Mouse (Mus musculus): Measurements from ENCODE around the gene F11r.
A peak's percentile ranks its signal among the peaks of the same experiment; 100 is the strongest.

F11r gene

DNA sequence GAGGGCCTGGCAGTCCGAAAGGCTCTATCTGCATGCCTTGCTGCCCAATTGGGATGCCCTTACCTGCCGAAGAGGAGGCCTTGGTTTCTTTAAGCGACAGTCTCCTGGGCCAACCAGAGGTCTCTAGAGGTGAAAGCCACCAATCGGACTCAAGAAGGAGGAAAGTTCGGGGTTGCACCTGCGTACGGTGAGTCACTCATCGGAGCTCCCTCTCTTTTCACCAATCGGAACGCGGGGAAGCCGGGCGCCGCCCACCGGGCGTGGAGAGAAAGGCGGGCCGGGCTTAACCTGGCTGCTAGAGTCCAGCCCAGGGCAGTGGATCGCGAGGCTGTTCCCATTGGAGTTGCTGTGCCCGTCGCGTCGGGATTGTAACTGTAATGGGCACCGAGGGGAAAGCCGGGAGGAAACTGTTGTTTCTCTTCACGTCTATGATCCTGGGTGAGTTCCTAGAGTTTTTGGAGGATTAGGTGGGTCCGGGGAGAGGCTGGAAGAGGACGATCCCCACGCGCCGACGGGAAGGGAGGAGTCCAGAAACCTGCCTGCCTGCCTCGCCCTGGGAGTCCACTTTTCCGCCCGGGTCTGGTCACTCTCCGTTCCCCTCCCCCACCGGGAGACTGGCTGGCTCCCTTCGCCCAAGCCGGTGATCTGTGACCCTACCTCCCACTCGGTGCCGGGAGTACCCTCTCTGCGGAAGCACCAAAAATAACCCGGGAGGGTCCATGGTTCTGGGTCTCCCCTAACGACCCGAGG is at the start of gene F11r:
TSS of gene F11r (plus strand) at position 272 of the 750 bp plus-strand sequence.
- peak; percentile 80 for DNase-seq (ENCODE audit: low spot score)

GRCm38 (mm10) chr1:171388376-171389102 is 48.8 kb upstream of the F11r start, which contains the start of gene Arhgap30:
TSS of gene Arhgap30 (plus strand) at chr1:171388954.
- DNase-seq (ENCODE audit: low spot score): no peak

DNA sequence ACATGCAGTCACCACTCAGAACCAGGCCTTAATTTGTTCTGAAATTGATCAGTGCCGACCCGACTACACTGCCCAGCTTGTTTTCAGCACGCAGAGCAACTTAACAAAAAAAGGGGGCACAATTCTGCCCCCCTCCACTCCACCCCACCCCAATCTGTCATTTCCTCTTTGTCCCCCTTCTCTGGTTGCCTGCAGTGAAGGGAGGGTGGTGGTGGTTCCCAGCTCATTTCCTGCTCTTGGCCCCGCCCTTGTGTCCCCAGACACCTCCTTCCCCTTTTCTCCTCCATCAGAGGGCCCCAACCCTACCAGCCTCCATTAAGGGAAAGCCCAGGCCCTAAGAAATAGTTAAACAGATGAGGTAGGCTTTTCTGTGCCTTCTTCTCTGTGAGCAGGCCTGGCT is 47.2 kb upstream of the F11r start:
- DNase-seq (ENCODE audit: low spot score): no peak

DNA sequence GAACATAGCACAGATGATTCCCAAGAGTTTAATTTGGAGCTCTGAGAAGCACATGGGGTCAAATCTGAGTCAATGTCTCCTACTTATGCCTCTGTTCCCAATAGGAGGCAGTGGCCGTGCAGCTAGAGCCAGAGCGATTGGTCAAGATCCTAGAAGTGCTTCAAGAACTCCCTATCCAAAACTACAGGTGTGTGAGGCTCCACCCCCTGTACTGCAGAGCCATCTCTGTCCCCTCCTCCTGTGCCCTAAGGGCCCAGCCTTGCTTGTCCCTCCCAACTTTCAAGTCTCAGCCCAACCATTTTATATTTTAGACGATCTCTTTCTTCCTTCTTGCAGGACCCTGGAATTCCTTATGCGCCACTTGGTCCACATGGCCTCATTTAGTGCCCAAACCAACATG is 35.5 kb upstream of the F11r start:
- no peak for DNase-seq (ENCODE audit: low spot score)

DNA sequence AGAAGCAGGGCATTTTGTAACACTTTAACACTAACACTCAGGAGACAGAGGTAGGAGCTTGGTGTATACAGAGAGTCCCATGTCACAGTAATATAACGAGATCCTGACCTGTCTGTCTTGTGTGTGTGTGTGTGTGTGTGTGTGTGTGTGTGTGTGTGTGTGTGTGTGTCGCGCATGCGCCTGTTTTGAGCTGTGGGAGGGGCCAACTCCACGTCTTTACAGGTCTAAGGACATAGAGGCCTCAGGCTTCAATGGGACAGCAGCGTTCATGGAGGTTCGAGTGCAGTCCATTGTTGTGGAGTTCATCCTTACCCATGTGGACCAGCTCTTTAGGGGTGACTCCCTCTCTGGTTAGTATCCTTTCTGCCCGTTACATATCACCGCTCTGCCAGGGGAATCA is 34.3 kb upstream of the F11r start:
- DNase-seq (ENCODE audit: low spot score): no peak

DNA sequence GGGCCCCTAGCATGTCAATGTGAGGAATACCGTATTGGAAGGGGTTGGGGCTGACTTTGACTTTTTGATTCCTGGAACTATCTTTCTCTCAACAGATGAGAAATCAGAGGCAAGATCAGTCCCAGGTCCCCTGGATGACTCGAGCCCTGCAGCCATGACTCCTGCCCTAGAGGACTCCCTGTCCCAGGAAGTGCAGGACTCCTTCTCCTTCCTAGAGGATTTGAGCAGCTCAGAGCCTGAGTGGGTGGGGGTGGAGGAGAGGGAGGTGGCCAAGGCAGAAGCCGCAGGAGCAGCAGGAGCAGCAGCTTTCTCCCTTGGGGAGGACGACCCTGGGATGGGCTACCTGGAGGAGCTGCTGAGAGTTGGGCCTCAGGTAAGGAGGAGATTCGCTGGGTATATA is 30.1 kb upstream of the F11r start:
- no peak for DNase-seq (ENCODE audit: low spot score)

DNA sequence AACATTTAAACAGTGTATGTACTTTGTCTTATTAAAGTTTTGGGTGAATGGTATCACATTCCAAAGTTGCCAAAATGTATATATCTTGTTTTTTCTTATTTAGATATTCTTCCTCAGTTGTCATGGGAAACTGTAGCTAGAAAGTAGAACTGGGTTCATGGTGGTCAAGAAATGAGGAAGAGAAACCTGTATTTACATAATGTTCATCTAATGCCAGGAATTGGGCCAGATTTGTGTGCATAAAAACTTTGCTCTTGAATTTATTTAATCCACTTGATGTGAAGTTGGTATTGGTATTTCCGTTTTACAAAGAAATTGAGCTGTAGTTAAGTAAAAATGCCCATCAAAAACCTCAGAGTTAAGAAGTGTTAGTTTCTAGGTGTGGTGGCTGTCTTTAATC is 27.1 kb upstream of the F11r start:
- no peak for DNase-seq (ENCODE audit: low spot score)

DNA sequence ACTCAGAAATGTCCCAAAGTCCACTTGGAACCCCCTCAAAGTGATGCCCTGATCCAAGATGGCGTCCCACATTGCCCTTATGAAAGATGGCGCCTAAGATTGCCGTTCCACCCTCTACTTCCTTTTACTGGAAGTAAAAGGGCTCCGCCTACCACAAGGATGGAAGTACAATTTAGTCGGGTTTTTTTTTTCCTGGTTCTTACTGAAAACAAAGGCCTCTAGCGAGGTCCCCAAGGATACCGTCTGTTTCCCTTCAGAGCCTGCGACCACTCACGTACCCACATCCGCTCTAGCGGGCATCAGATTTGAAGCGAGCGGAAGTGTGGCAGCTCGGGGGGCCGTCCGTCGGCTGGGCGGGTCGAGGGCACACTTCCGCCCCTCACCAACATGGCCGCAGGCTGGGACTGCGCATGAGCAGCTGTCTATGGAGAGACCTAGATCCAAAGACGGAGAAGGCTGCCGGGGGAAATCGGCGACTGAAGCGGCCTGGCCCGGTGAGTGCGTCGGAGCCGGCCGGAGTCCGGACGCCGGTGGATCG is 26.3 kb upstream of the F11r start, which contains the start of gene Usf1:
TSS of gene Usf1 (plus strand) at position 367 of the 538 bp plus-strand sequence.
- peak; percentile 85 for DNase-seq (ENCODE audit: low spot score)

- DNase-seq (ENCODE audit: low spot score): no peak
Observed at GRCm38 (mm10) chr1:171411492-171411941, 25.8 kb upstream of the F11r start.

DNA sequence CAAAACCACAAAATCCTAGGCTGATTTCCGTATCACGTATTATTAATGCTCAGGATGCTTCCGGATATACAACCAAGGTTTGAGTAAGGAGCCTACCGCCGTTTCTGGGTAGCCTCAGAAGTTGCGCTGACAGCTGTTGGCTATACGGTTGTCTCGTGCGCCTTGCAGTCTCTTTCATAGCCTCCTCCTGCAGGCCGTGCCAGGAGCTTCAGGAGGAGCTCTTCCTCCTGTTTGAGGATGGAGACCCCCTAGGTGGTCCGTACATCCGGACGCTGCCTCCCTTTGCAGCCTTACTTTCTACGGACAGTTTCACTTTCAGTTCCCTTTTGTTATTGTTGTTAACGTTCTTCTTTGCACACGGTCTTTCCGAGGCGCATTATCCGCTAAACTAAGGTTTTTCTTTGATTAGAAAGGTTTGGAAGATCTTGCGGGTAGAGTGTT is 25.3 kb upstream of the F11r start:
- DNase-seq (ENCODE audit: low spot score): no peak

- DNase-seq (ENCODE audit: low spot score): no peak
Observed at GRCm38 (mm10) chr1:171412446-171412845, 24.9 kb upstream of the F11r start.

GRCm38 (mm10) chr1:171413608-171414007 is 23.7 kb upstream of the F11r start:
- no peak for DNase-seq (ENCODE audit: low spot score)

GRCm38 (mm10) chr1:171418660-171419059 is 18.7 kb upstream of the F11r start, which contains the start of gene Tstd1:
TSS of gene Tstd1 (plus strand) at chr1:171418872.
- DNase-seq (ENCODE audit: low spot score): no peak

DNA sequence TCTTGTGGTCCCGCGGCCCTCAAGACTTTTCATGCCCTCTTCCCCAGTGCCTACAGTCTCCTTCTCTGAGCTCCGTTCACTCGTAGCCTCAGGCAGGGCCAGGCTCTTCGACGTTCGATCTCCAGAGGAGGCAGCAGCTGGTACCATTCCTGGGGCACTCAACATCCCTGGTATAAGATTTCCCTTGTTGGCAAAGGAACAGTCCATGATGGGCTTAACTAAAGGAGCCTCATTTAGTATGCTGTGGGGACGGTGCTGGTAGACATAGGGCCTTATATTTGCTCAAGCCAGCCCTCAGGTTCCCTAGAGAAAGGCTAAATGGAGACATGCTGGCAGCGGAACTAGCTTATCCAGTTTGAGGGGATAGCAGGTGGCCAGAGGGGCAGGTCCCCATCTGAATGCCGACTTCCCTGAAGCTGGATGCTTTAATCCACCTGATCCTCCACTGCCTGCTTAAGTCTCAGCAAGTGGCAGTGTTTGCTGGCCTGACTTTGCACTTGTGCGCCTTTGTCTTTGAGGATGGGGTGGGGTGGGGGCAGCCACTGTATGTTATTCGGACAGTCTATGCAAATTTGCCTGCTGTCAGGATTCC is 17.9 kb upstream of the F11r start:
- no peak for DNase-seq (ENCODE audit: low spot score)

- no peak for DNase-seq (ENCODE audit: low spot score)
Observed at GRCm38 (mm10) chr1:171419905-171420304, 17.4 kb upstream of the F11r start.

GRCm38 (mm10) chr1:171422504-171423095 is 14.7 kb upstream of the F11r start:
- no peak for DNase-seq (ENCODE audit: low spot score)

DNA sequence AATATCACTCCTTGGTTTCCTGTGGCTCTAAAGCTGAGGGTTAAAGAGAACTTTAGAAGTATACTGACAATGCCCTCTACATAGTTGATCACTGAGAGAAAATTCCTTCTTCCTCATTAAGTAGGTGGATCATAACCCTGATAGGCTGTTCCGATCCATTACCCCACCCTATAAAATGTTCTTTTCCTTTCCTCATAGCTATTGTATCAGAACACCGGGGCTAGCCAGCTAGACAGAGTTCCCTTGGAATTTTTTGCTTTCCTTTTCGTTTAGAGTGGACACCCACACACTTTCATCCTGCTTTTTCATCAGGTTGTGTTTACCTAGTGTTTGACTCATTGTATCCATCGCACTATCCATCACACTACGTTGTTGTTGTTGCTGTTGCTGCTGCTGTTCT is 12.7 kb upstream of the F11r start:
- DNase-seq (ENCODE audit: low spot score): no peak

GRCm38 (mm10) chr1:171425126-171425525 is 12.2 kb upstream of the F11r start:
- no peak for DNase-seq (ENCODE audit: low spot score)

DNA sequence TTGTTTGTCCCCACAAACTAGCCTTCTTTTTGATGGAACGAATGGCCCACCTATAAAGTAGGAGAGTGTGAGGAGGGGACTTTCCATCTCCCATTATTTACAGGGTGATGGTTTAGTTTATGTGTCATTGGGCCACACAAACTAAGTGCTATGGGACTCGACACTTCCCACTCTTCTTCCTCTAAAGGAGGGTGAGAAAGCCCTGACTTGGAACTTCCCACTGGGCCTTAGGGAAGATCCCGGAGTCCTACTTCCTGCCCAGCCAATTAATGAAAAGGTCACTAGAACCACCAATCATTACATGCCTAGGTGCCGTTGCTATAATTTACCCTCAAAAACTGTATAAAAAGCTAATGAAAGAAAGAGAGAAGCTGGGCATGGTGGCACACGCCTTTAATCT is 5.2 kb upstream of the F11r start:
- no peak for DNase-seq (ENCODE audit: low spot score)

DNA sequence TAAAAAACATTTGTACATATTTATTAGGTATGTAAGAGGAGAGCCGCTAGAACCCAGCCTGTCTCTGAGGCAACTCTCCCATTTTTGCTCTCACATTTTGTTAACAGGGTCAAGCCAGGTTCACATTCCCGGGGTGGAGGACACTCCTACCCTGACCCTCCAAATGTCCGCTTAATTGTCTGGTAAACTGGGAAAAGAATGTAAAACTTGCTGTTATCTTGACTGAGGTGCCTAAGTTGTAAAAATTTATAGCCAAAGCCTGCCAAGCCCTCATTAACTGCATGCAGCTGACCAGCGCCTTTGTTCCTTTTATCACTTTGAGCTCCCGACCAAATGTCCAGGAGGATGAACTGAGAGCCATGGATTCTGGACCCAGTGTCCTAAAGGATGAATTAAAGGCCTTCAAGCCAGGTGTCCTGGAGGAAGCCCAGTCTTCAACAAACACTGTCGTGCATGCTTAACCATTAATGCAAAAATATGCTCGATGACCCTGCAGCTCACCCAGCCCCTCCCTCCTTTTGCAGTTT is 2.0 kb upstream of the F11r start:
- no peak for DNase-seq (ENCODE audit: low spot score)

DNA sequence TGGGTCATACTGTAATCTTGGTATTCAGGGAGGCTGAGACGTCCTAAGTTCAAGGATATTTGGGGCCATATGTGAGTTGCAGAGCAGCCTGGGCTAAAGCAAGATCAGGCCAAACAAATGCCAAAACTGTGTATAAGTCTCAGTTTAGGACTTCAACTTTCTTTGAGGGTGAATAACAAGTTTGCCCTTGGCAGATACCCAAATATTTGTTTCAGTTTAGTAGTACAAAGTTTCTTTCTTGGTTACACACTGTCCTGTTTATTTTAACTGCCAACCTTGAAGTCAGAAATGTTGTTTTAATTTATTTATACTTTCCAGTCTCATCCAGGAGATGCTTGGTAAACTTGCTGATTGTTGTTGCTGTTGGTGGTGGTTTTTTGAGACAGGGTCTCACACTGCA is 1.4 kb upstream of the F11r start:
- no peak for DNase-seq (ENCODE audit: low spot score)

Measured in ovary, postnatal 10 days (tissue).